Mouse (Mus musculus) c-Kit-negative CD71-positive TER-119-positive erythroid progenitor cells, embryonic 14.5 days (primary cell): ENCODE measurements around the gene Exoc4.

Source experiments
- DNase-seq: peaks from one replicate; pipeline ENCODE4 v3.0.0-alpha.2; 2013; ENCODE audit warnings: low read depth, low spot score

Exoc4 gene

GRCm38 (mm10) chr6:33308646-33309045 lies 59.8 kb downstream of the Exoc4 start:
- no peak for DNase-seq

- DNase-seq: no peak
These were observed 61.6 kb downstream of the Exoc4 start for GRCm38 (mm10) chr6:33310486-33310885.

GRCm38 (mm10) chr6:33322849-33323248 lies 74.0 kb downstream of the Exoc4 start:
- no peak for DNase-seq

GRCm38 (mm10) chr6:33323386-33323785 lies 74.5 kb downstream of the Exoc4 start:
- no peak for DNase-seq

- DNase-seq: no peak
These were observed 79.4 kb downstream of the Exoc4 start for GRCm38 (mm10) chr6:33328326-33328725.

- DNase-seq: no peak
These were observed 98.3 kb downstream of the Exoc4 start for GRCm38 (mm10) chr6:33347088-33347775.

- no peak for DNase-seq
These were observed 112.7 kb downstream of the Exoc4 start for GRCm38 (mm10) chr6:33361613-33362012.

GRCm38 (mm10) chr6:33380517-33380916 lies 131.6 kb downstream of the Exoc4 start:
- DNase-seq: no peak

GRCm38 (mm10) chr6:33382176-33382575 lies 133.3 kb downstream of the Exoc4 start:
- DNase-seq: no peak

- no peak for DNase-seq
These were observed 143.1 kb downstream of the Exoc4 start for GRCm38 (mm10) chr6:33392020-33392419.

- no peak for DNase-seq
These were observed 150.6 kb downstream of the Exoc4 start for GRCm38 (mm10) chr6:33399491-33399890.

GRCm38 (mm10) chr6:33401161-33401560 lies 152.3 kb downstream of the Exoc4 start:
- no peak for DNase-seq

- no peak for DNase-seq
These were observed 156.8 kb downstream of the Exoc4 start for GRCm38 (mm10) chr6:33405562-33406275.

GRCm38 (mm10) chr6:33409586-33409985 lies 160.7 kb downstream of the Exoc4 start:
- no peak for DNase-seq

GRCm38 (mm10) chr6:33425007-33425406 lies 176.1 kb downstream of the Exoc4 start:
- DNase-seq: no peak

GRCm38 (mm10) chr6:33431207-33431787 lies 182.4 kb downstream of the Exoc4 start:
- DNase-seq: no peak

- no peak for DNase-seq
These were observed 191.6 kb downstream of the Exoc4 start for GRCm38 (mm10) chr6:33440508-33440907.

GRCm38 (mm10) chr6:33453810-33454209 lies 204.9 kb downstream of the Exoc4 start:
- DNase-seq: no peak

GRCm38 (mm10) chr6:33454354-33454753 lies 205.5 kb downstream of the Exoc4 start:
- DNase-seq: no peak

- DNase-seq: no peak
These were observed 206.4 kb downstream of the Exoc4 start for GRCm38 (mm10) chr6:33455238-33455637.

- no peak for DNase-seq
These were observed 216.0 kb downstream of the Exoc4 start for GRCm38 (mm10) chr6:33464862-33465261.

- no peak for DNase-seq
These were observed 216.5 kb downstream of the Exoc4 start for GRCm38 (mm10) chr6:33465392-33465791.
